Mouse (Mus musculus) heart, embryonic 10.5 days (tissue): ENCODE measurements at regions not wholly inside any gene's neighbourhood (a gene's known extent, or its start where the extent isn't known, plus 50 kb on each side); places are given as distances from the start of the nearest gene placed in this dataset.
"Not testable (repeated sequence)": the region's sequence is repeated elsewhere in the genome, so short reads cannot be mapped to it uniquely, and the experiment has no call there.

ENCODE experiments used
- DNase-seq: peaks from one replicate; pipeline ENCODE4 v3.0.0-alpha.2; 2017; ENCODE audit warnings: low spot score
- H3K27ac ChIP-seq: fragments of 300-500 bp; sonication (generic); 2 replicates; pipeline ENCODE4 v1.5.1; 2016; ENCODE audit warnings: mild to moderate bottlenecking
- H3K27me3 ChIP-seq: fragments of 300-500 bp; sonication (generic); 2 replicates; pipeline ENCODE4 v1.6.1; 2016; ENCODE audit warnings: mild to moderate bottlenecking; ENCODE audit not compliant: poor library complexity, insufficient read depth, severe bottlenecking
- H3K36me3 ChIP-seq: fragments of 300-500 bp; sonication (generic); 2 replicates; pipeline ENCODE4 v1.6.1; 2016; ENCODE audit warnings: mild to moderate bottlenecking, moderate library complexity
- H3K4me1 ChIP-seq: fragments of 300-500 bp; sonication (generic); 2 replicates; pipeline ENCODE4 v1.6.1; 2016; ENCODE audit warnings: mild to moderate bottlenecking
- H3K4me3 ChIP-seq: fragments of 300-500 bp; sonication (generic); 2 replicates; pipeline ENCODE4 v1.5.1; 2016; ENCODE audit warnings: mild to moderate bottlenecking, moderate library complexity
- H3K9me3 ChIP-seq: fragments of 300-500 bp; sonication (generic); 2 replicates; pipeline ENCODE4 v1.6.1; 2016; ENCODE audit warnings: mild to moderate bottlenecking, moderate library complexity
- WGBS: fragments of 180-500 bp; shearing (Covaris S2); methylation state at CpG from one replicate; pipeline ENCODE4 v1.1.7; 2016; 5-methylcytosine and 5-hydroxymethylcytosine counted together

DNA sequence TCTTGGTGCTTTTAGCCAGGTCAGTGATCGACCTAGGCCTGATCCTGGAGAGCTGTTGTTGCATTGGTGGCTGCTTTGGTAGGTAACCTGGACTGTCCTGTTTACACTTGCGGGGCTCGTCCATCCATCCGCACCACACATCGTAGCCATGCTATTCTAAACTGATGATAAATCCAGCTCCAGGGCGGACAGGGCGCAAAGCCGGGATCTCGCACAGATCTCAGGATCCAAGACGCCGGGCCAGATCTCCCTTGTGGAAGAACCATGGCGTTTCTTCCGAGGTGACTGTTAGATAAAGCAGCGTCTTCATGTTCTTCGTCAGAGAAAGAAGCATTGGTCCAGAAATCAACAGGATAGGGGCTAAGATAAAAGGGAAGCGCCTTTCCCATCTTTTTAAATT lies 115.6 kb downstream of the Sec16b start:
- not testable (repeated sequence) for H3K4me3 ChIP-seq, DNase-seq, H3K9me3 ChIP-seq, H3K36me3 ChIP-seq, H3K27me3 ChIP-seq, H3K27ac ChIP-seq, H3K4me1 ChIP-seq
- 85% methylated on average over 16 of the region's 16 CpGs for WGBS

DNA sequence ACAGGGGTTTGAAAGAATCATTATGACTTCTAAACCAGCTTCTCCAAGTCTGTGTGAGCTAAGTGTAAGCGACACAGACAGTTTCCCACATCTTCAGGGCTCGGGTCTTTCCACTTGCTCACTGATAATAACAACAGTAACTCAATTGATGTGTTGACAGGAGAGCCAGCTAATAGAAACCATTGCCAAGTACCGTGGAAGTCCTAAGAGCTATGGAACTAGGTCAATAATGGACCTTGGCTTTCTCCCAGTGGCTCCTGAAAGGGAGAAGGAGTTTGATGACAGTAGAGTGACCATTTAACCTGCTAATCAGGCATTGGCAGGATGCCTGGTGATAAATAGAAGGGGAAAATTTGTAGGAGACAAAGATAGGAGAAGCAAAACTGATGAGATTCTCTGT lies 126.1 kb downstream of the Sec16b start:
- no peak overlapping the region for H3K27ac ChIP-seq
- 19% methylated on average over 3 of the region's 3 CpGs for WGBS
- H3K9me3 ChIP-seq, result no peaks in the 10 kb centered on the region
- H3K4me3 ChIP-seq, result no peak overlapping the region
- no peak for DNase-seq
- peaks cover 20% of the 10 kb centered on the region; the same call in 1 of the 2 replicates for H3K27me3 ChIP-seq
- H3K4me1 ChIP-seq, result no peaks in the 10 kb centered on the region
- no peaks in the 10 kb centered on the region for H3K36me3 ChIP-seq

DNA sequence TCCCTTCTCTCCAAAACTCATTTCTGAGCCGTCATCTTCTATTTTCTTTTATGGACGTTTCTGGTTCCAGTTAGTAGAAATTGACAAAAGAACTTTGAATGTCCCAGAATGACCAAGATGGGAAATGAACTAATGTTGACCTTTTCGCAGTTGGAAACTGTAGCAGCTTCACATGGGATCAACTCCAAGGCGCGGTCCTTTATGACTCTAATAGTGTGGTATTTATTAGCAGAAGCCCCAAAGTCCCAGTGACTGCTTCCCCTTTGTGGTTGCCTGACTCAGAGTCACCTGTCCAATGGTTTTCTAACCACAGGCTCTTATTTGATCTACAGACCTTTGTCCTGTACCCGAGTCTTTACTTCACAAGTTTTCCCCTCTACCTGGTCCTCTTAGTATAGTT lies 126.9 kb downstream of the Sec16b start:
- Histone ChIP-seq H3K4me1 (no peaks in the 10 kb centered on the region), H3K4me3 (no peak overlapping the region), H3K36me3 (no peaks in the 10 kb centered on the region), H3K27me3 (peaks cover 19% of the 10 kb centered on the region; the same call in 1 of the 2 replicates), H3K9me3 (no peaks in the 10 kb centered on the region), H3K27ac (no peak overlapping the region)
- DNase-seq, result no peak
- 87% methylated on average over 6 of the region's 6 CpGs for WGBS

DNA sequence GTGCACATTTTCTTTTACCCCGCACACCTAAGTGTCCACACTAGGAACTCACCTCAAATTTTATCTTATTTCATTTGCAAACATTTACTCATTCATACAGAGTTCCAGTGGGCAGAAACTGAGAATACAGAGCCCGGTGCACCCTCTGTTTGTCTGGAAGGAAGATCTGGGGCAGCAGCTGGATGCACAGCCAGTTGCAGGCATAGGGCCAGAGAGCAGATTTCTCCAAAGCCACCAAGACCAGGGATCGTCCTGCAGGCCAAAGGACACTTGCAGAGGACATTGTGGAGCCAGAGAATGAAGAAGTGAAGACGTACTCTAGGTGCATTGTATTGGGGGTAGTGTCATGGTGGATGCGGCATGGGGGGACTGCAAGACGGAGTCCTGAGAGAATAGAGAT lies 129.2 kb downstream of the Sec16b start:
- no peak overlapping the region for H3K4me3 ChIP-seq
- H3K36me3 ChIP-seq, result no peaks in the 10 kb centered on the region
- DNase-seq, result no peak
- H3K27me3 ChIP-seq, result peaks cover 9% of the 10 kb centered on the region; the same call in 1 of the 2 replicates
- H3K4me1 ChIP-seq, result no peaks in the 10 kb centered on the region
- H3K27ac ChIP-seq, result no peak overlapping the region
- H3K9me3 ChIP-seq, result no peaks in the 10 kb centered on the region
- WGBS, result 86% methylated on average over 6 of the region's 6 CpGs

DNA sequence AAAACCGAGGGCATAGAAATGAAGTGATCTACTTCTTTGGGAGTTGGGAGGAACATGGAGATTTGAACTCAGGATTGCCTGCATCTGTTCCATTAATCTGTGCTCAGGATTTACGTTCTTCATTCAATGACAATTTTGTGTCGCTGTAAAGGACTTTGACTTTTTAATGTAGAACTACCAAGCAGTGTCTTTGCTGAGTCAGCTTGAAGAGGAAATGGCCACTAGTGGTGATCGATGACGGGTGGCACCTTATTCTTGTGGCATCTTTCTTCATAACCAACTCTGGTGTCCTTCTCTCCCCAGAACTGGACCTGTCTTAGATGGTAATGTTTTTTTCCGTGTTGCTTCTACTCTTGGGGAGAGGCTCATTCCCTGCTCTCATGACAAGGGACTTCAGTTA lies 137.0 kb downstream of the Sec16b start:
- Histone ChIP-seq H3K9me3 (no peaks in the 10 kb centered on the region), H3K36me3 (no peaks in the 10 kb centered on the region), H3K4me1 (no peaks in the 10 kb centered on the region), H3K4me3 (no peak overlapping the region), H3K27ac (no peak overlapping the region), H3K27me3 (no peaks in the 10 kb centered on the region)
- no peak for DNase-seq
- WGBS, result 84% methylated on average over 6 of the region's 6 CpGs

DNA sequence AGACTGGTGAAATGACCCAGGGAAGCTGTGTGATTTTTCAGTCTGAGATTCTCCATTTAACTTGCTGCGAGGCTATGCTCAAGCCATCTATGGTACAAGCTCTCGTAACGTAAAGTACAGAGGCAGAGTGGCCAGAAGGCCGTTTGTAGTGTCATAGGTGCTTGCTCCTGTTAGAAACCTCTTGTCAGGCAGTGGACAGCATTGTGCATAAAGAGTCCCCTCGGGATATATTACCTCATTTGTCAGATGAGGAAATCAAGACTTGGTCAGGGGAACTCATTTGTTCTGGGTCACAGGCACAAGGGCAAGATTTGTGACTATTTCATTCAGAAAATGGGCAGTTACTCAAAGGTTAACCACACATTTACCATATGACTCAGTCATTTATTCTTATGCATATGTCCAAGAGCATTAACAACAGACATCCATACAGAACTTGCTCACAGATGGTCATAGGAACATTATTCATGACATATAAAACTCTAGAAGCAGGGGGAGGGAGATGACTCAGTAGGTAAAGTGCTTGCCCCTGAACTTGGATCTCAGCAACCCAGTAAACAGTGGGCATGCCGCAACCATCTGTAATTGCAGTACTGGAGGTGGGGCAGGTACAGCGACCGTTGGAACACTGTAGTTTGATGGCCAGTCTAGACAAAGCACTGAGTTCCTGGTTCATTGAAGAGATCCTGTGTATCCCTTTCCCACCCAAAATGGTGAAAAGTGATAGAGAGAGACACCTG lies 139.3 kb downstream of the Sec16b start:
- Histone ChIP-seq H3K36me3 (no peaks in the 10 kb centered on the region), H3K27ac (no peak overlapping the region), H3K27me3 (no peaks in the 10 kb centered on the region), H3K9me3 (no peaks in the 10 kb centered on the region), H3K4me1 (no peaks in the 10 kb centered on the region), H3K4me3 (no peak overlapping the region)
- WGBS, result 86% methylated on average over 8 of the region's 8 CpGs
- DNase-seq, result no peak

DNA sequence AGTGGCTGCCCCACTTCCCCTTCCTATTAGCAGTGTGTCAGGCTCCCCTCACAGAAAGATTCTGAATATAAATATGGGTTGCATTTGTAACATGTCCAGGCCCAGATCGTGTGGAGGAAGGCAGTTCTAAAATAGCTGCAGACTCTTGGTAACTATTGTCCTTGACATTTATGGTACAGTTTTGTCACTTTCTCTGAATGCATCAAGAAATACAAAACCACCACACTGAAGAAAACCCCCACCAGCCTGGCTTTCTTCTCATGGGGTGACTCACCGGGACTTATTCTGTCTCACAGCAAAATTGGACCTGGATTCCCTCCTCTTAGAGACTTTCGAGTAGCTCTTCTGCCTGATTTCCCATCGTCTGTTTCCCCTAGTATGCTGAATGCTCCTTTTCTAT lies 148.9 kb downstream of the Sec16b start:
- no peaks in the 10 kb centered on the region for H3K36me3 ChIP-seq
- H3K4me1 ChIP-seq, result no peaks in the 10 kb centered on the region
- no peaks in the 10 kb centered on the region for H3K27me3 ChIP-seq
- H3K4me3 ChIP-seq, result no peak overlapping the region
- H3K9me3 ChIP-seq, result no peaks in the 10 kb centered on the region
- WGBS, result 73% methylated on average over 4 of the region's 4 CpGs
- H3K27ac ChIP-seq, result no peak overlapping the region
- no peak for DNase-seq

DNA sequence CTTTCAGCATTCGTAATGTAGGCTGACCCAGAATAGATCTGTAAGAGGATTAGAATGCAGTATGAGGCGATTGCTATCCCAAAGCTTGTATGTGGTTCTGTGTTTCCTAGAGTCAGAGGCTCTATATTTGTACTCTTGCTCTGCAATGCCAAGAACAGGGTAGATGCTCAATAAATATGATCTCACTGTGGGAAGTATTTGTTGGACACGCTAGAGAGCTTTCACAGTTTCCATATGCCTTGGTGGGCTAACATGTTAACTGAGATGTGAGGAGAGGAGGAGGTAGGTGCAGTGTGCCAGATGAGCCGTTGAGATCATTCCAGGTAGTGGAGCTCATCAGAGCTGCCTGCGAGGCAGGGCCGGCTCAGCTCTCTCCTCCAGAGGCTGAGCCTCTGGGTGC lies 163.1 kb downstream of the Sec16b start:
- Histone ChIP-seq H3K9me3 (no peaks in the 10 kb centered on the region), H3K36me3 (no peaks in the 10 kb centered on the region), H3K27me3 (no peaks in the 10 kb centered on the region), H3K27ac (no peak overlapping the region), H3K4me3 (no peak overlapping the region), H3K4me1 (no peaks in the 10 kb centered on the region)
- WGBS, result 86% methylated on average over 6 of the region's 6 CpGs
- no peak for DNase-seq

DNA sequence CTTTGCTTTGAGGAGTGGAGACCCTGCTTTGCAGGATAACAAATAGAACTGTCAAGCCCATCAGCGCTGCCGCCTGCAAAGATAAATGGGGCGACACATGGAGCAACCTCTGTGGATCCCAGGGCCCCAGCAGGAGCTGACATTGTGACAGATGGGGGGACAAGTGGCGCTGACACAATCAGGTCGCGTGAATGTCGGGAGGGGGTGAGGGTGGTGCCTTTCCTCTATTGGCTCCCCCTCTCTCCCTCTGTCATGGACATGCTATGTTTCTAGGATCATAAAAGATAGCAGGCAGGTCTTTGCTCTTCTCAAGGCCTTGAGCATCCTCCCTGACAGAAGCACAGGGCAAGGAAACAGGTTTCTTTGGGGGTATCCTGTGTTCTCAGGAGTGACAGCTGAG lies 177.8 kb downstream of the Sec16b start:
- 0 out of 2 replicates have a peak, but pooled peaks cover 3% of the 10 kb centered on the region for H3K4me1 ChIP-seq
- no peaks in the 10 kb centered on the region for H3K27me3 ChIP-seq
- no peaks in the 10 kb centered on the region for H3K36me3 ChIP-seq
- H3K27ac ChIP-seq, result no peak overlapping the region
- DNase-seq, result no peak
- H3K9me3 ChIP-seq, result no peaks in the 10 kb centered on the region
- WGBS, result 8% methylated on average over 7 of the region's 7 CpGs
- no peak overlapping the region for H3K4me3 ChIP-seq

DNA sequence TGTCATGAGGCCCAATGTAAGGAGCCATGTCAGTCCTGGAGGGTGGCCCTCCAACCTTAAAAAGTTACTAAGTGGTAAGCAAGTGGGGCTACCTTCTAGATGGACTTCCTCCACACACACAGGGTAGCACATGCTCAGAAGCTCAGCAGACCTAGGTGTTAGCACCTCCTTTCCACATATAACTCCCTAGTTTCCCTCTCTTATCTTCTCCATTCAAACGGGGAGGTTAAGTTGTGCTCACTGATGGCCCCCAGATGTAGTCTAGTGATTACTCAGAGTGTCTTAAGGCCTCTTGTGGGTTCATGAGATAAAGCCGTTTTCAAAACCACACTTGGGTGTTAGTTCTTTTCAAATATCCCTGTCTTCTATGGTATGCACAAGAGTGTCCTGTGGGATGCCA lies 188.7 kb downstream of the Sec16b start:
- Histone ChIP-seq H3K27ac (no peak overlapping the region), H3K36me3 (no peaks in the 10 kb centered on the region)
- 32% methylated on average over 2 of the region's 2 CpGs for WGBS

DNA sequence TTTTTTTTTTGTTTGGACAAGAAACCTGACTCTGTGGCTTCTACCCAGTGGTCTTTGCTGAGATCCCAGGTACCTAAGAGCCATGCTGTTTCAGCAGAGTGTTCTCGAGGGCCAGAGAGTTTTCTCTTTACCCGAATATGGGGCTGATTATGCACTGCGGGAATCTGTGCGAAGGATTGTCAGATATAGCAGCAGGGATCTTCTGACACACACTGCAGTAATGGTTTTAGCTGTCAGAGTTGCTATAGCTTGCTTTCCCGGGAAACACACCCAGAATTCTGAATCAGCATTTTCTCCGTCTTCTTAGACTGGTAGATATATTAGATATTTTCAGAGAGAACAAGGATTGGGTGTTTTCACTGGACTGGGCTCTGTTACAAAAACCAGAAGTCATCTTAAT lies 197.1 kb downstream of the Sec16b start:
- no peak for DNase-seq
- Histone ChIP-seq H3K9me3 (no peaks in the 10 kb centered on the region), H3K27ac (no peak overlapping the region), H3K27me3 (no peaks in the 10 kb centered on the region), H3K36me3 (no peaks in the 10 kb centered on the region), H3K4me3 (no peak overlapping the region), H3K4me1 (peaks cover 8% of the 10 kb centered on the region; the same call in 1 of the 2 replicates)
- 77% methylated on average over 6 of the region's 6 CpGs for WGBS

More for the DNA sequence above, 188.7 kb downstream of the Sec16b start:
- Histone ChIP-seq H3K9me3 (no peaks in the 10 kb centered on the region), H3K4me3 (no peak overlapping the region), H3K4me1 (no peaks in the 10 kb centered on the region), H3K27me3 (no peaks in the 10 kb centered on the region)
- no peak for DNase-seq

DNA sequence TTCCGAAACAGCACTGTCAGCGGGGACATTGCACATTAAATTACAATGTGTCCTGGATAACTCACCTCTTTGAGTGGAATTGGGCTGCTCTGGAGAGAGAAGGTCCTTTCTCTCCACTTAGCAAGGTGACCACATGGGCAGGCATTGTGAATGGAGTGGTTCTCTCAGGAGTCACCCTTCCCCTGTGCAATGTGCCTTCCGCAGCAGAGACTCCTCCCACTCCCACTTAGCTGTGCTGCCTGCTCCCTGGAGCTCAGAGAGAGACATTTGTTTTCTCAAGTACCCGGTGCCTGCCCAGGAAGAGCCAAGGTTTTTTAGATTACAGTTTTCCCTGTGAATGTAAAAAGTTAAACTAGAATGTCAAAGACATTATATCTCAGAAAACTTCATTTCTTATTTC lies 198.8 kb downstream of the Sec16b start:
- H3K9me3 ChIP-seq, result no peaks in the 10 kb centered on the region
- H3K36me3 ChIP-seq, result no peaks in the 10 kb centered on the region
- no peaks in the 10 kb centered on the region for H3K27me3 ChIP-seq
- peaks cover 8% of the 10 kb centered on the region; the same call in 1 of the 2 replicates for H3K4me1 ChIP-seq
- DNase-seq, result no peak
- no peak overlapping the region for H3K4me3 ChIP-seq
- WGBS, result 42% methylated on average over 4 of the region's 4 CpGs
- H3K27ac ChIP-seq, result no peak overlapping the region

DNA sequence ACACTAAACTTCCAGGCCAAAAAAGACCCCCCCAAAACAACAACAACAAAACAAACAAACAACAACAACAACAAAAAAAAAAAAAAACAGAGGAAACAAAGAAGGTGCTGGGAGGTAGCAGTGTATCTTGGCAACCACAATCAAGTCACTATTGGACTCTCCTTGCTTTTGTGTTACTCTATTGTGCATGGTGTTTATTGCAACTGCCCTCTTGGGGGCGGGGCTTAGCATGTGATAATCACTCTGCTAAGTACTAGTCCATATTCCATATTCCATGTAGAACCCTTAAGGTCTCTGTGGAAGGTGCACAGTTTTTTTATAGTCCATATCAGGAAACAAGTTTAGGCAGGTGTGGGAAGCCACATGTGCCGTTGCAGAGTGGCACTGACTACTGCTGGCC lies 200.7 kb downstream of the Sec16b start:
- Histone ChIP-seq H3K9me3 (no peaks in the 10 kb centered on the region), H3K36me3 (no peaks in the 10 kb centered on the region), H3K27ac (no peak overlapping the region), H3K4me3 (no peak overlapping the region), H3K27me3 (no peaks in the 10 kb centered on the region), H3K4me1 (peaks cover 8% of the 10 kb centered on the region; the same call in 1 of the 2 replicates)
- WGBS, result 83% methylated on average over 2 of the region's 2 CpGs
- DNase-seq, result no peak

DNA sequence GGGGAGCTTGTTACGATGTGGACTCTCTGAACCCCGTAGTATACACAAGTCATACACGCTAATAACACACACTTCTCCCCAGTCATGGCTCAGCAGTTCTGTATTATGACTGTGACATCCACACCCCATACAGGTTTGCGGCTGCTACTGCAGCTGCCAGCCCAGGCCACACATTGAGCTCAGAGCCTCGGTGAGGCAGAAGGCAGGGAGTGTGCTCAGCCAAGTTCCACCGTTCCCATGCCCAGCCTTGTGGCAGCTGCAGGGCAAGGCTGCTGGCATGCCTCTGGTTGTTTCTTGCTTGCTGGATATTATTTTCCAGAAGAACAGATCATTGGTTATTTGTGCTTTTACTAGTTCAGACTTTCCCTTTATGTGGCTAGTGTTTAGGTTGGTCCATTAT lies 202.6 kb downstream of the Sec16b start:
- Histone ChIP-seq H3K27me3 (no peaks in the 10 kb centered on the region), H3K9me3 (no peaks in the 10 kb centered on the region), H3K36me3 (no peaks in the 10 kb centered on the region), H3K4me3 (no peak overlapping the region), H3K27ac (no peak overlapping the region), H3K4me1 (peaks cover 8% of the 10 kb centered on the region; the same call in 1 of the 2 replicates)
- no peak for DNase-seq
- 81% methylated on average over 6 of the region's 6 CpGs for WGBS
